ENCODE assay signal across 26 mouse cellular contexts in the genomic region with DNA sequence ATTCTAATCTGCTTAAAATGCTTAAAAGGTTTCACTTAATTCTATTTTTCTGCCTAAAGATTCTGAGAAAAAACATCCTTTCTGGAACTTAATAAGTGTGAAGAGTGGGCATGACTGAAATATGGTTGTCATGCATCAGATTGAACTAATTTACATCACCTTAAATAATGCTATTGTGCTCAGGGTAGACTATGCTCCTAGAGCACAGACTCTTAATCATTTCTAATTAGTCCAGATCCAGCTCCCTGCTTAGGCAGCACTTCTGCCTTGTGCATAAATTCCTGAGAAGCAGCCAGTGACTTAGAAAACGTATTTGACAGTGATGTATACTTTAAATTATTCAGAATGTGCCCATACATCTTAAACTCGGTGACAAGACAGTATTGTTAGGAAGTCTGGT. TPM values are rescaled to one million over a fixed set of nuclear protein-coding genes. Genes with fewer than 3 reads are reported as not detected.
"Had no signal": no experiment of that assay in that cellular context is flagged by ENCODE, and none has a peak within 500 bp of the region (broad histone marks: within the 10 kb centered on the region; RNA-seq: fewer than 3 reads in every experiment).

No protein-coding gene starts in this region.

- H3K4me1 ChIP-seq: liver, embryonic 13.5 days; liver, embryonic 15.5 days; lung, embryonic 15.5 days; megakaryocyte, embryonic 14.5 days; neural tube, embryonic 12.5 days; stomach, embryonic 15.5 days had no signal

- H3K4me2 ChIP-seq: liver, embryonic 13.5 days; liver, embryonic 15.5 days; lung, embryonic 15.5 days; midbrain, embryonic 11.5 days; neural tube, embryonic 12.5 days; stomach, embryonic 15.5 days had no signal

- H3K4me3 ChIP-seq: liver, embryonic 13.5 days; liver, embryonic 15.5 days; lung, embryonic 15.5 days; megakaryocyte, embryonic 14.5 days; neural tube, embryonic 12.5 days; stomach, embryonic 15.5 days had no signal

- H3K27me3 ChIP-seq: liver, embryonic 13.5 days; liver, embryonic 15.5 days; lung, embryonic 15.5 days; megakaryocyte, embryonic 14.5 days; neural tube, embryonic 12.5 days; stomach, embryonic 15.5 days had no signal

- H3K36me3 ChIP-seq: liver, embryonic 13.5 days; liver, embryonic 15.5 days; lung, embryonic 15.5 days; neural tube, embryonic 12.5 days; stomach, embryonic 15.5 days had no signal

- DNase-seq: liver, embryonic 13.5 days; liver, postnatal 0 days; lung, adult 2 months; lung, postnatal 14 days; lung, postnatal 36 days; right cerebral cortex, postnatal 14 days; thymus, adult 2 months; thymus, postnatal 25 days; thymus, postnatal 4 days had no signal

- ATAC-seq: liver, postnatal 0 days; lung, postnatal 0 days had no signal

- H3K9ac ChIP-seq: liver, embryonic 13.5 days; liver, embryonic 15.5 days; liver, postnatal 0 days; lung, embryonic 15.5 days; neural tube, embryonic 12.5 days; stomach, embryonic 15.5 days had no signal

- H3K9me3 ChIP-seq: liver, embryonic 13.5 days; liver, embryonic 15.5 days; lung, embryonic 15.5 days; megakaryocyte, embryonic 14.5 days; neural tube, embryonic 12.5 days; stomach, embryonic 15.5 days had no signal

- H3K27ac ChIP-seq: liver, embryonic 13.5 days; liver, embryonic 15.5 days; lung, embryonic 15.5 days; macrophage; neural tube, embryonic 12.5 days; stomach, embryonic 15.5 days; stomach, postnatal 0 days had no signal

RNA-seq across cellular contexts. Expression of a gene that starts 29.4 kb away (rescaled TPM):
- total RNA-seq: megakaryocyte progenitor cell, adult 5-6 weeks; midbrain, postnatal 0 days; monocyte, adult 5-6 weeks; neutrophil, adult 5-6 weeks had no signal
- polyA plus RNA-seq: liver, embryonic 13.5 days; liver, embryonic 15.5 days; liver, postnatal 0 days; lung, adult 2 months; lung, embryonic 15.5 days; lung, postnatal 0 days; macrophage; midbrain, embryonic 11.5 days; midbrain, postnatal 0 days; neural tube, embryonic 12.5 days; neural tube, embryonic 14.5 days; spleen, adult 2 months; stomach, embryonic 15.5 days; stomach, postnatal 0 days; testis, adult 2 months; thymus, adult 2 months; urinary bladder, adult 2 months had no signal
